Mouse (Mus musculus): Measurements from ENCODE around the gene Fam189a1.

GRCm38 (mm10) chr7:64906955-64907354, 249.4 kb downstream of the Fam189a1 start:
- TF ChIP-seq CTCF (IDR thresholded peaks at IDR 0.05; ENCODE audit: borderline replicate concordance, insufficient read depth, low read depth, low read length) (no peak), POLR2A (IDR thresholded peaks at IDR 0.05; ENCODE audit: borderline replicate concordance, insufficient read depth, low read length) (no peak)
